ENCODE assay signal across 8 mouse cellular contexts in genomic region chr17:56829795-56830194, GRCm38 (mm10). TPM values are rescaled to one million over a fixed set of nuclear protein-coding genes. Genes with fewer than 3 reads are reported as not detected.
A peak's percentile ranks its signal among the peaks of the same experiment; 100 is the strongest.
DNase-seq lines count a peak whose midpoint lies in the region; ATAC-seq and TF ChIP-seq lines count a peak whose summit lies in the region.

No protein-coding gene starts in this region.

- no peak for ATAC-seq in embryonic facial prominence, embryonic 14.5 days (ENCODE audit: low read depth)
- ATAC-seq in intestine, postnatal 0 days: no peak
- no peak for ATAC-seq in neural tube, embryonic 11.5 days (ENCODE audit: insufficient read depth, low FRiP score, low TSS enrichment)

- no peak for TF ChIP-seq POLR2A in heart, adult 2 months (IDR thresholded peaks at IDR 0.05; ENCODE audit: insufficient read depth, low read depth, low read length)
- no peak for TF ChIP-seq POLR2A in MEL (IDR thresholded peaks at IDR 0.05; ENCODE audit: control insufficient read depth in 1 of 2, insufficient read depth in 1 of 2, low read depth in 1 of 2, low read length in 2 of 2, poor library complexity in 1 of 2)

- H3K27me3 ChIP-seq in heart, adult 2 months (ENCODE audit: control insufficient read depth, insufficient read depth, low read length): no peaks in the 10 kb centered on the region
- no peaks in the 10 kb centered on the region for H3K27me3 ChIP-seq in MEL (ENCODE audit: control insufficient read depth in 1 of 2, insufficient read depth in 2 of 2, low read length in 2 of 2)
- peaks cover 19% of the 10 kb centered on the region for H3K27me3 ChIP-seq in embryonic facial prominence, embryonic 14.5 days (replicated peaks; ENCODE audit: control insufficient read depth, insufficient read depth, low read length)
- 0 out of 2 replicates have a peak, but pooled peaks cover 13% of the 10 kb centered on the region for H3K27me3 ChIP-seq in intestine, postnatal 0 days (replicated peaks; ENCODE audit: control insufficient read depth, insufficient read depth, low read length)
- H3K27me3 ChIP-seq in neural tube, embryonic 11.5 days (ENCODE audit: control insufficient read depth, insufficient read depth, low read length): peaks cover 12% of the 10 kb centered on the region

- H3K4me3 ChIP-seq in heart, adult 2 months: peak overlapping the region; percentile 48
- H3K4me3 ChIP-seq in MEL (ENCODE audit: control insufficient read depth in 1 of 2, insufficient read depth in 1 of 2, low read depth in 2 of 2, low read length in 2 of 2): peak overlapping the region; percentile 67 to 75
- H3K4me3 ChIP-seq in embryonic facial prominence, embryonic 14.5 days (ENCODE audit: low read depth, low read length): peak overlapping the region; percentile 66
- peak overlapping the region; percentile 71 for H3K4me3 ChIP-seq in intestine, postnatal 0 days (ENCODE audit: low read depth, low read length)
- H3K4me3 ChIP-seq in neural tube, embryonic 11.5 days (ENCODE audit: low read depth, low read length): peak overlapping the region; percentile 61

- H3K36me3 ChIP-seq in heart, adult 2 months (ENCODE audit: control insufficient read depth, insufficient read depth, low read length): no peaks in the 10 kb centered on the region
- H3K36me3 ChIP-seq in MEL (ENCODE audit: control insufficient read depth in 1 of 2, insufficient read depth in 2 of 2, low read length in 2 of 2): peaks cover 0 to 30% of the 10 kb centered on the region in 2 experiments; a peak in 2 of 4 replicates
- no peaks in the 10 kb centered on the region for H3K36me3 ChIP-seq in embryonic facial prominence, embryonic 14.5 days (ENCODE audit: control insufficient read depth, insufficient read depth, low read length)
- H3K36me3 ChIP-seq in intestine, postnatal 0 days (ENCODE audit: control insufficient read depth, insufficient read depth): no peaks in the 10 kb centered on the region
- H3K36me3 ChIP-seq in neural tube, embryonic 11.5 days (ENCODE audit: control insufficient read depth, insufficient read depth, low read length): no peaks in the 10 kb centered on the region

- no peak for TF ChIP-seq EP300 in heart, adult 2 months (IDR thresholded peaks at IDR 0.05; ENCODE audit: insufficient read depth, low read depth, low read length)
- TF ChIP-seq EP300 in MEL (IDR thresholded peaks at IDR 0.05; ENCODE audit: low read depth in 1 of 2, low read length in 2 of 2): no peak

- no peak overlapping the region; the same call in none of the 2 replicates for H3K27ac ChIP-seq in heart, adult 2 months
- peak overlapping the region; percentile 60 for H3K27ac ChIP-seq in MEL (ENCODE audit: control insufficient read depth, low read depth, low read length)
- H3K27ac ChIP-seq in embryonic facial prominence, embryonic 14.5 days (replicated peaks; ENCODE audit: low read depth, low read length): no peak overlapping the region
- no peak overlapping the region for H3K27ac ChIP-seq in intestine, postnatal 0 days (ENCODE audit: low read depth, low read length)
- no peak overlapping the region for H3K27ac ChIP-seq in neural tube, embryonic 11.5 days (ENCODE audit: low read depth, low read length)

- DNase-seq in heart, adult 2 months: peak; percentile 27 to 37
- no peak for DNase-seq in heart, adult 9 months (ENCODE audit: low spot score in 2 of 2)
- DNase-seq in MEL (ENCODE audit: low read depth, low spot score): peak; percentile 56
- peak; percentile 34 for DNase-seq in embryonic facial prominence, embryonic 14.5 days (ENCODE audit: low spot score)
- DNase-seq in neural tube, embryonic 11.5 days (ENCODE audit: low spot score): no peak
- DNase-seq in layer of hippocampus, postnatal 36 days: no peak
- no peak for DNase-seq in frontal cortex, postnatal 10 days (ENCODE audit: low spot score in 2 of 2)

- 2% methylated on average over 27 of the region's 27 CpGs for WGBS in heart, adult 2 months
- WGBS in embryonic facial prominence, embryonic 14.5 days: under 1% methylated on average over 26 of the region's 27 CpGs
- 3% methylated on average over 27 of the region's 27 CpGs for WGBS in intestine, postnatal 0 days
- 0% methylated on average over 27 of the region's 27 CpGs for WGBS in neural tube, embryonic 11.5 days

- TF ChIP-seq CTCF in heart, adult 2 months (IDR thresholded peaks at IDR 0.05): no peak
- no peak for TF ChIP-seq CTCF in MEL (IDR thresholded peaks at IDR 0.05 in 2 of 3, conservative IDR thresholded peaks at IDR 0.05 in 1 of 3; ENCODE audit: control insufficient read depth in 1 of 3, insufficient read depth in 1 of 3, low read depth in 2 of 3, low read length in 3 of 3, poor library complexity in 1 of 3, severe bottlenecking in 1 of 3)
- no peak for TF ChIP-seq CTCF in intestine, postnatal 0 days (IDR thresholded peaks at IDR 0.05; ENCODE audit: low read depth)

- H3K79me2 ChIP-seq in heart, adult 2 months (replicated peaks; ENCODE audit: control insufficient read depth, insufficient read depth, low read length): no peaks in the 10 kb centered on the region
- H3K79me2 ChIP-seq in MEL (ENCODE audit: control insufficient read depth, insufficient read depth, low read length, poor library complexity): peaks cover 17% of the 10 kb centered on the region

- no peak for TF ChIP-seq RAD21 in MEL (IDR thresholded peaks at IDR 0.05; ENCODE audit: low read depth, low read length)

- intact Hi-C loops in heart, adult 2 months (cut with DNase I): loop anchor here (2.0 to 5.0 kb wide), 5 partner anchors 15 to 228 kb away; partner anchors contain the start of genes Crb3, Mllt1, Ndufa11 and Slc25a23

- H3K9ac ChIP-seq in heart, adult 2 months (ENCODE audit: low read depth, low read length): peak overlapping the region; percentile 61
- peak overlapping the region; percentile 72 for H3K9ac ChIP-seq in MEL (ENCODE audit: control insufficient read depth, low read depth, low read length, poor library complexity, severe bottlenecking)
- H3K9ac ChIP-seq in embryonic facial prominence, embryonic 14.5 days (ENCODE audit: low read depth, low read length): peak overlapping the region; percentile 70
- H3K9ac ChIP-seq in intestine, postnatal 0 days (ENCODE audit: low read depth, low read length): no peak overlapping the region; the same call in 1 of the 2 replicates
- peak overlapping the region; percentile 23 for H3K9ac ChIP-seq in neural tube, embryonic 11.5 days (ENCODE audit: low read length)

- no peaks in the 10 kb centered on the region for H3K9me3 ChIP-seq in MEL (replicated peaks; ENCODE audit: insufficient read depth, low read length)
- no peaks in the 10 kb centered on the region for H3K9me3 ChIP-seq in embryonic facial prominence, embryonic 14.5 days (ENCODE audit: control insufficient read depth, low read length)
- no peaks in the 10 kb centered on the region for H3K9me3 ChIP-seq in intestine, postnatal 0 days (ENCODE audit: control insufficient read depth)
- H3K9me3 ChIP-seq in neural tube, embryonic 11.5 days (ENCODE audit: control insufficient read depth, low read length): no peaks in the 10 kb centered on the region

- H3K4me2 ChIP-seq in embryonic facial prominence, embryonic 14.5 days (ENCODE audit: low read depth, low read length): peak overlapping the region; percentile 89
- H3K4me2 ChIP-seq in intestine, postnatal 0 days (replicated peaks; ENCODE audit: low read depth): peak overlapping the region; percentile 87
- H3K4me2 ChIP-seq in neural tube, embryonic 11.5 days (ENCODE audit: low read depth): peak overlapping the region; percentile 87

- no peaks in the 10 kb centered on the region for H3K4me1 ChIP-seq in heart, adult 2 months (ENCODE audit: control insufficient read depth, insufficient read depth, low read length)
- peaks cover 0 to 45% of the 10 kb centered on the region in 2 experiments; a peak in 2 of 4 replicates for H3K4me1 ChIP-seq in MEL (ENCODE audit: control insufficient read depth in 1 of 2, insufficient read depth in 2 of 2, low read length in 2 of 2)
- H3K4me1 ChIP-seq in embryonic facial prominence, embryonic 14.5 days (ENCODE audit: control insufficient read depth, insufficient read depth, low read length): 0 out of 2 replicates have a peak, but pooled peaks cover 3% of the 10 kb centered on the region
- no peaks in the 10 kb centered on the region for H3K4me1 ChIP-seq in intestine, postnatal 0 days (replicated peaks; ENCODE audit: control insufficient read depth, insufficient read depth, low read length)
- H3K4me1 ChIP-seq in neural tube, embryonic 11.5 days (ENCODE audit: control insufficient read depth, insufficient read depth, low read length): peaks cover 7% of the 10 kb centered on the region

RNA-seq across cellular contexts. Expression of gene Rfx2, which starts 1.0 kb away (rescaled TPM):
- 1 to 10 TPM; 2.8 to 3.0 TPM for total RNA-seq in heart, adult 2 months (2021)
- 5.1 and 6.0 TPM in 2 replicates for polyA plus RNA-seq in heart, adult 2 months (2012; rRNA removed)
- total RNA-seq in MEL (2012; rRNA removed): 7.5 and 8.7 TPM in 2 replicates
- 10 to 100 TPM in 1 of 2 experiments, not detected in 1; 29.2 TPM for polyA plus RNA-seq in MEL (2012; ENCODE audit: insufficient read depth in 1 of 2, insufficient read length in 2 of 2, low read depth in 1 of 2, low replicate concordance in 2 of 2, missing spikeins in 1 of 2)
- 3.5 and 5.3 TPM in 2 replicates for polyA plus RNA-seq in embryonic facial prominence, embryonic 14.5 days (2014; fragmentation: Nextera tagmentation; extraction: Ambion mirVana)
- polyA plus RNA-seq in intestine, postnatal 0 days (2015; fragmentation: Nextera tagmentation; extraction: Ambion mirVana): 1.4 and 1.6 TPM in 2 replicates
- 3.9 and 4.9 TPM in 2 replicates for polyA plus RNA-seq in neural tube, embryonic 11.5 days (2014; fragmentation: Nextera tagmentation; extraction: Ambion mirVana)
- total RNA-seq in layer of hippocampus, postnatal 36 days (2021): 1 to 10 TPM; 5.0 TPM

RNA-seq across cellular contexts. Expression of gene Acsbg2, which starts 44.5 kb away (rescaled TPM):
- total RNA-seq in heart, adult 2 months (2021): not detected
- 0.04 and 0.09 TPM in 2 replicates for polyA plus RNA-seq in heart, adult 2 months (2012; rRNA removed)
- not detected in 2 replicates for total RNA-seq in MEL (2012; rRNA removed)
- polyA plus RNA-seq in MEL (2012; ENCODE audit: insufficient read depth in 1 of 2, insufficient read length in 2 of 2, low read depth in 1 of 2, low replicate concordance in 2 of 2, missing spikeins in 1 of 2): not detected
- polyA plus RNA-seq in embryonic facial prominence, embryonic 14.5 days (2014; fragmentation: Nextera tagmentation; extraction: Ambion mirVana): not detected in 2 replicates
- not detected in 2 replicates for polyA plus RNA-seq in intestine, postnatal 0 days (2015; fragmentation: Nextera tagmentation; extraction: Ambion mirVana)
- polyA plus RNA-seq in neural tube, embryonic 11.5 days (2014; fragmentation: Nextera tagmentation; extraction: Ambion mirVana): not detected in 2 replicates
- total RNA-seq in layer of hippocampus, postnatal 36 days (2021): not detected

RNA-seq across cellular contexts. Expression of gene 1700061G19Rik, which starts 45.5 kb away (rescaled TPM):
- not detected for total RNA-seq in heart, adult 2 months (2021)
- 0.04 TPM in 1 of 2 replicates, not detected in the other for polyA plus RNA-seq in heart, adult 2 months (2012; rRNA removed)
- 0.26 and 0.27 TPM in 2 replicates for total RNA-seq in MEL (2012; rRNA removed)
- polyA plus RNA-seq in MEL (2012; ENCODE audit: insufficient read depth in 1 of 2, insufficient read length in 2 of 2, low read depth in 1 of 2, low replicate concordance in 2 of 2, missing spikeins in 1 of 2): under 1 TPM in 1 of 2 experiments, not detected in 1; 0.68 TPM
- polyA plus RNA-seq in embryonic facial prominence, embryonic 14.5 days (2014; fragmentation: Nextera tagmentation; extraction: Ambion mirVana): 0.14 and 0.26 TPM in 2 replicates
- polyA plus RNA-seq in intestine, postnatal 0 days (2015; fragmentation: Nextera tagmentation; extraction: Ambion mirVana): 0.23 and 0.30 TPM in 2 replicates
- polyA plus RNA-seq in neural tube, embryonic 11.5 days (2014; fragmentation: Nextera tagmentation; extraction: Ambion mirVana): 0.25 and 0.41 TPM in 2 replicates
- under 1 TPM; 0.17 to 0.23 TPM for total RNA-seq in layer of hippocampus, postnatal 36 days (2021)

RNA-seq across cellular contexts. Expression of gene Prr22, which starts 59.7 kb away (rescaled TPM):
- under 1 TPM; 0.11 to 0.29 TPM for total RNA-seq in heart, adult 2 months (2021)
- 1.2 and 2.0 TPM in 2 replicates for polyA plus RNA-seq in heart, adult 2 months (2012; rRNA removed)
- total RNA-seq in MEL (2012; rRNA removed): 1.0 and 1.3 TPM in 2 replicates
- polyA plus RNA-seq in MEL (2012; ENCODE audit: insufficient read depth in 1 of 2, insufficient read length in 2 of 2, low read depth in 1 of 2, low replicate concordance in 2 of 2, missing spikeins in 1 of 2): 1 to 10 TPM in 1 of 2 experiments, not detected in 1; 5.5 TPM
- polyA plus RNA-seq in embryonic facial prominence, embryonic 14.5 days (2014; fragmentation: Nextera tagmentation; extraction: Ambion mirVana): 0.61 and 1.2 TPM in 2 replicates
- 0.25 and 0.51 TPM in 2 replicates for polyA plus RNA-seq in intestine, postnatal 0 days (2015; fragmentation: Nextera tagmentation; extraction: Ambion mirVana)
- 0.77 and 1.1 TPM in 2 replicates for polyA plus RNA-seq in neural tube, embryonic 11.5 days (2014; fragmentation: Nextera tagmentation; extraction: Ambion mirVana)
- total RNA-seq in layer of hippocampus, postnatal 36 days (2021): 1 to 10 TPM; 1.4 to 1.5 TPM

Comparison
In these comparisons a context has a peak if more than half of its experiments do, and no peak if none do; other contexts are left out.
1. DNase-seq: peak in heart, adult 2 months (2 of 2), MEL (single experiment) and embryonic facial prominence, embryonic 14.5 days (single experiment); none in heart, adult 9 months (0 of 2), neural tube, embryonic 11.5 days (single experiment), layer of hippocampus, postnatal 36 days (0 of 2) and frontal cortex, postnatal 10 days (0 of 2).
2. Peak in every context shown above with its lines, with median percentiles within 50 percentile points of each other: H3K4me3 ChIP-seq and H3K4me2 ChIP-seq.